Mouse (Mus musculus) kidney, postnatal 36 days (tissue): ENCODE data around the gene Smad3.

Experiments
- DNase-seq, 2 experiments: peaks; one replicate each; pipeline ENCODE4 v3.0.0; 2021 to 2022; ENCODE audit warnings: mixed read lengths in 2 of 2

Gene Smad3

DNA sequence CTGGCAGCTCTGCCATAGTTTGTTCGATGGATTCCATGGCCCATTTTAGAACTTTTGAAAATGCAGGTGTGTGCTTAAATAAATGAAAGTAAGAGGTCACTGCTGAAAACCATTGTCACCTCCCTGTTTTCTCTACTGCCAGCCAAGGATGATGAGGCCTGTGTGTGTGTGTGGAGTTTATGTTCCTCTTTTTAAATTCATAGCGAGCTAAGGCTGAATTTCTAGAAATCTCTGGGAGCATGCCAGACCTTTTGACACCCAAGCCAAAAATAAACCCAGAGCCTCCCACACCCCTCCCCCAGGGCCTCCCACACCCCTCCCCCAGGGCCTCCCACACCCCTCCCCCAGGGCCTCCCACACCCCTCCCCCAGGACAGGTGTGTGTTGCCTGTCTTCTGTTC, 139.8 kb downstream of the Smad3 start:
- DNase-seq, result no peak

DNA sequence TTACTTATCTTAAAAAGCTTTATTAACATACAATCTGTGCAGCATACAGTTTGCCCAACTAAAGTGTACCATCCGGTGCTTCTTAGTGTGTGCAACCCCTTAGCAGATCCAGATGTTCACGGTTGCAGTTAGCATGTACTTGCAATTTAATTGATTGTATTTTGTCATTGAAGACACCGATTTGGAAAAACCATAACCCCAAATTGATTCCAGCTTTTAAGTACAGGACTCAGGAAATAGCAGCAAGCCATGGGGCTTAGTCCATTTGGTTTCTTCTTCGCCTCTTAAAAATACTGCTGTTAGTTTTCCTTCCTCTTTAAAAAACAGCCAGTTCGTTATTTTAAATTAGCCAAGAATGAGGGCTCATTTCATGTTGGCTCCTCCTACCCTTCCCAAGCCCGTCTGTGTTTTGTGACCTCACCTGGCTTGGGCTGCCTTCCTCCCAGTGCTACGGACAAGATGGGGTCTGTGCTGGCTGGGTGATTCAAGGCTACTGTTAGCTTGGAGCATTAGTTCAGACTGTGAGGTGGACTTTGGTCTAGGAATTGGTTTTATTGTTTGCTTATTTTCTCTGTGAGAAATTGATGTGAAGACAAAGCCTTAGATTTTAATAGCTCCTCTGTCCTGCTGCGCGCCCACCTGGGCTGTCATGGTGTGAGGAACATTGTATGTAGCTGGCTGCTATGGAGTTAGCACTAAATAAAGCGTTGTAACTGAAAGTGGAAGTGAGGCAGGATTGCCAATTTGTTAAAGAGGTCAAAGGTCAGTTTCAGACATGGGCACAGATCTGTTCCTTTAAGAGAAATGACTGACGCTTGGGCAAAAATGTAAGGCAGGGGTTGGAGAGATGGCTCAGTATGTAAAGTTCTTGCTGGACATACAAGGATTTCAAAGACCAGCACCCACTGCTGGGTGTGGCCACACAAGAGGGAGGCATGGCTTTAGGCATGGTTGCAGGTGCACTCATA, 143.5 kb downstream of the Smad3 start:
- no peak for DNase-seq

DNA sequence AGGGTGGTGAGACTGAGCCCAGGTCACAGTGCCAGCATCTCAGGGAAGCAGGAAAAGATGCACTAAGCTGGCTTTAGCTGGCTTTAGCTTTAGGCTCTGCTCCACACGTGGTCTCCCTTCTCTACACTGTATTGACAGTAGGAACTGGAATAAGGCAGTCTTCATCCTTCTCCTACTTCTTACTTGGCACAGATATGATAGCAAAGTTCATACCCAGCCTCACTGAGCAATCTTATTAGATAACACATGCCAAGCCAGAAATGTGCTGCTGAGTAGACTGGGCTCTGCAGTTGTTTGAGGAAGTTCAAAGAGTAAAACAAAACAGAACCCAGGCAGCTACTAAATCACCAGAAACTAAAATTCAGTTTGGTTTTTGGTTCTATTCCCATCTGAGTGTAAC, 144.2 kb downstream of the Smad3 start:
- DNase-seq, result peak in 1 of 2 experiments; percentile 67

DNA sequence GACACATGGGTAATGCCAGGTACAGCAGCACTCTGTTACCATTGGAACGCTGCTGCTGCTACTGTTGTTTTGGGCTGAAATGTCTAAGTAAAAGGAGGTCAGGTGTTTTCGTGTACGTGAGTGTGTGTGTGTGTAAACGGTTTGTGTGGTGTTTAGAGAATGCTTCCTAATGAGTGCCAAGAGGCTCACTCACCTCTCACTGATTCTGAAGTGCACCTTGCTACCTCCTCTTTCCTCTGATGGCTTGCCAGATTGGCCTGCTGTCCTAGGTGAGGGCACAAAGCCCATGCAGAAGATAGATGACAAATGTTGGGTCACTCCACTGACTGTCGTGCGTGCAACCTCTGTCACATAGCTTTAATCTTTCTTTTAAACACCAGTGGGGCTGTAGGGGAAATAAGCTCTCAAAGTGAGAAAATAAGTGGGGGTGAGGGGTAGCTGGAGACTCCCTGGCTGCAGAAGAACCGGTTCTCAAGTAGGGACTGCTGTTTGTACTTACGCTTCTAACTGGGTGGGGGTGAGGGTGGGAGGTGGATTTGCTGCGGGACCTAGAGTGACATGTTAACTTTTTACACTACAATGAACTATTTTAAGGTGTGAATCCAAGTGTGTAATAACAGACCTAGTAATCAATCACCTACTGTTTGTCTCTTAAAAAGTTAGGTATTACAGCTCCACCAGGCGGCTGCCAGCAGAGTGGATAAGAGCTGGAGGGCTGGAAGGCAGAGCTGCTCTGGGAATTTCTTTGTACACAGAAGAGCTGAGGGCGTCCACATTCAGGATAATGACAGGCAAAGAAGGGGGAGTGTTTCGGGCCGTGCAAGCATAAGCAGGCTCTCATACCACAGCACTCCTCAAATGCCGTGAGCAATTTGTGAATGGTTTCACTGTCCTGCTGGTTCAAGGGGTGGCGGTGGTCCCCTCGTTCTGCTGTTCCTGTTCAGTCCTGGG, 145.0 kb downstream of the Smad3 start:
- DNase-seq, result peak; percentile 38 to 39

DNA sequence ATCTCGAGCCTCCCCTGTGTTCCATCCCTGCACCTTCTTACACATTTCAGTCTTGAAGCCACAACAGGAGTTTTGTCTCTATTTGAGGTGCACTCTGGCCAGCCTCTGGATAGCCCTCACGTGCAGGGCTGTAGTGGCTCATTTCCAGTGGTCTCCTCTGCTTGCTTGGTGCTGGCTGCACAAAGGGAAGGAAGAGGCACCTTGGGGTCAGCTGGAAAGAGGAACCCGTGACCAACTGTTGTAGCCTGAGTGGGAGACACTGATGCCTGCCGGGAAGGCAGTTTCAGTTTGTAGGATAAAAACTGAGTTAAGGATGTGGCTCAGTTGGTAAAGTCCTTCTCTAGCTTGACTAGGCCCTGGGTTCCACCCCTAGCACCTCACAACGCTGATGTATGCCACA, 145.8 kb downstream of the Smad3 start:
- peak in 1 of 2 experiments; percentile 34 for DNase-seq

DNA sequence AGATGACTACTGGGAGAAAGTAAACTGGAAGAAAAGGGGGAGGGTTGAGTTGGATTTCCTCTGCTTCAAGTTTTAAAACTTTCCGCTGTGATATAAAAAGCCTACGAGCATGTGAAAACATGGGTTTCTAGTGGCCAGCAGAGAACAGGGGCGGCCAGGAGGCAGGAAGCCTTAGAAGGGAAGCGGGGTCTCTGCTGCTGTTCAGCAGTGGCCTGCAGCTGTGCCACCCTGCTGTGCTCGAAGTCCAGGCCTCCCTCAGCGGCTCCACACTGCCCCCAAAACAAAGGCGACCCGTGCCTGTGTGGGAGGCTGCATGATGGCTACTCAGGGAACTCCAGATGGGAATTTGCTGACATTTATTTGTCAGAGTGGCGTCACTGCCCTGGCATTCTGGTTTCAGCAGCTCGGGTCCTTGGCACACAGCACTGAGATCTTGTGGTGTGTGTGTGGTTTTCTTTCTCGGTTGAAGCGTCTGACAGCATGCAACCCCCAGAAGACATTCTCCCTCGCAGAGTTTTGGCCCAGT, 146.9 kb downstream of the Smad3 start:
- peak; percentile 61 to 67 for DNase-seq

DNA sequence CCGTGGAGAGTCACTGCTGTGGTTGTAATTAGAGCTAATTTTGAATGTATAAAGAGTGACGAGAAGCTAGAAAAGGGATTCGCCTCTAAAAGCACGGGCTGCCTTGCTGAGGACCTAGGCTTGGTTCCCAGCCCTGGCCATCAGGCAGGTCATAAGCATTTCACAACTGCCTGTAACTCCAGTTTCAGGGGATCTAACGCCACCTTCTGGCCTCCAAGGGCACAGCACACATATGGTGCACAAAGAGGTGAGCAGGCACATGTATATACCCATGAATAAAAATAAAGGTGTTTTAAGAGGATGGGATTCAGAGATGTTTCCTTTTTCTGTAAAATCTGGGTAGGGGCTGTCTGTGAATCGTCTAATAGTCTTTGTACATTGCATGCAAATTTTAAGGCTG, 147.6 kb downstream of the Smad3 start:
- DNase-seq, result no peak

DNA sequence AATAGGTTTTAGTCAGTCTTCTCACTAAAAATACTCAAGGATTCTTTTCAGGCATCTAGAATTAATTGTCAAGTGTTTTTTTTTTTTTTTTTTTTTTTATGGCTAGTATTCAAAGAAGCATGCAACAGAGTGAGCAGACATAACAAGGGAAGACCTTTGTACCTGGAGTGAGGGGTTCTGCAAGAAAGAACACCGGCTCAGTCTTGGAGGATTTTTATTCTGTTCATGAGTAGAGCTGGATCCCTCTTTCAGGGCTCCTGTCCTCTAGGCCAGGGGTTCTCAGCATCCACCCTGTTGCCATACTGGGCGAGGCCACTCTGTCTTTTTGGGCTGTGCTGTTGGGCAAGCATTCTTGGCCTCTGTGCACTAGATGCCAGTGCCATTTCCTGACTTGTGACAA, 148.0 kb downstream of the Smad3 start:
- DNase-seq, result peak in 1 of 2 experiments; percentile 49

DNA sequence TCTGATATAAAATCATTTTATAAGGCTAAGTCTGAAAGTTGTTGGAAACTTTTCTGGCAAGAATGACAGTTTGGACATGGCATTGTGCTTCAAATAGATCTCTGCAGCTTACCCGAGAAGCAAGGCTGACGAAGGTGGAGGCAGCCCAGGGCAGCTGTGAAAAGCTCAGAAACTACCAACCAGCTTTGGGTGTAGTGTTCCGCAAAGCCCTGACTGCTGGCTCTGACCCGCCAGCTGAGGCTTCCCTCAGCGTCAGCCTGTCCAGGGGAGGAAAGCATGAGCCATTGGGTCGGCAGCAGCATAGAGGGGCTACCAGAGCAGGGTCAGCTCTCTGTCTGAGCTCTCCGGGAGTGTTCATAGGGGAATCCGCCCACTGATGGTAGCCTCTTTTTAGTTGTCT, 148.5 kb downstream of the Smad3 start:
- peak in 1 of 2 experiments; percentile 20 for DNase-seq

DNA sequence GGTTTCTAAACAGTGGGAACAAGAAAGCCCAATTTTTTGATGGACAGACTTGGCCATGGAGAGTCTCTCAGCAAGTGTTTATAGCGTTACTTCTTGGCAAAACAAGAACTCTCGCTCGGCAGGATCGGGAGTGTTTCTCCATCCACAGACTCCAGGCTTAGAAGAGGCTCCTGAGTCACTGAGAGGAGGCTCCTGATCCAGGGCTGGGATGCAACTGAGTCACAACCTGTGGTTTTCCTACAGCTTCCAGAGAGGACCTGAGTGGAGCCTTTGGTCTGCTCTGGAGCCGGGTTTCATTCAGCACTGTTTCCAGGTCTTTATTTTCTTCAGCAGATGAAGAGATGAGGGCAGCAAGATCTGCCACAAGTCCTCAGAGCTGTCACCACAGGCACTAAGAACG, 149.8 kb downstream of the Smad3 start:
- no peak for DNase-seq

DNA sequence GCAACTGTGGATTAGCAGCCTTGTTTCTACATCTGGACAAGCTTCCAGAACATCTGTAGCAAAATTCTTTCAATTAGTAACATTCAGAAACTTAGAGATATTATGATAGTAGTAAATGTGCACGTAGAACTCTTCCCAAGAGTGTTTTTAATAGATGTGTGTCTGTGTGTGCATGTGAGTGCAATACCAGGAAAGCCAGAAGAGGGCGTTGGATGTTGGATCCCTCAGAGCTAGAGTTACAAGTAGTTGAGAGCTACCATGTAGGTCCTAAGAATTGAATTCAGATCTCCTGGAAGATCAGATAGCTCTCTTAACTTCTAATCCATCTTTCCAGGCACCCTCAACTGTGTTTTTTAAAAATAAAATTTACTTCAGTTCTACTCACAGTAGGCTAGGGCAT, 151.2 kb downstream of the Smad3 start:
- DNase-seq, result peak in 1 of 2 experiments; percentile 32

DNA sequence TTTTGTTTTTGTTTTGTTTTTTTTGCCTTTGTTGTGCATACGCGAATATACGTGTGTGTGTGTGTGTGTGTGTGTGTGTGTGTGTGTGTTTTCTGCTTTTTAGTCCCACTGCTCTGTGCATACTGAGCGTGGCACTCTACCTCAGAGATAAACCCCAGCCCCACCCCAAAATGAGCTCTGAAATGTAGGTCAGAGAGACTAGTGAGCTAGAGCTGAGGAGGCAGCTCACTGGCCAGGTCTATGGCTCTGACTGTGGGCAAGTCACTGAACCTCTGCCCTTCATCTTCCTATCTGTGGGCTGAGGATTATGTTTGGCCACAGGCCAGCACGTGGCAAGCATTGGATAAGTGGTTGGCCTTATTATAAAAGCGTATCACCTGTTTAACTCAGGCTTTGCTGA, 153.9 kb downstream of the Smad3 start:
- DNase-seq, result peak; percentile 41 to 62

DNA sequence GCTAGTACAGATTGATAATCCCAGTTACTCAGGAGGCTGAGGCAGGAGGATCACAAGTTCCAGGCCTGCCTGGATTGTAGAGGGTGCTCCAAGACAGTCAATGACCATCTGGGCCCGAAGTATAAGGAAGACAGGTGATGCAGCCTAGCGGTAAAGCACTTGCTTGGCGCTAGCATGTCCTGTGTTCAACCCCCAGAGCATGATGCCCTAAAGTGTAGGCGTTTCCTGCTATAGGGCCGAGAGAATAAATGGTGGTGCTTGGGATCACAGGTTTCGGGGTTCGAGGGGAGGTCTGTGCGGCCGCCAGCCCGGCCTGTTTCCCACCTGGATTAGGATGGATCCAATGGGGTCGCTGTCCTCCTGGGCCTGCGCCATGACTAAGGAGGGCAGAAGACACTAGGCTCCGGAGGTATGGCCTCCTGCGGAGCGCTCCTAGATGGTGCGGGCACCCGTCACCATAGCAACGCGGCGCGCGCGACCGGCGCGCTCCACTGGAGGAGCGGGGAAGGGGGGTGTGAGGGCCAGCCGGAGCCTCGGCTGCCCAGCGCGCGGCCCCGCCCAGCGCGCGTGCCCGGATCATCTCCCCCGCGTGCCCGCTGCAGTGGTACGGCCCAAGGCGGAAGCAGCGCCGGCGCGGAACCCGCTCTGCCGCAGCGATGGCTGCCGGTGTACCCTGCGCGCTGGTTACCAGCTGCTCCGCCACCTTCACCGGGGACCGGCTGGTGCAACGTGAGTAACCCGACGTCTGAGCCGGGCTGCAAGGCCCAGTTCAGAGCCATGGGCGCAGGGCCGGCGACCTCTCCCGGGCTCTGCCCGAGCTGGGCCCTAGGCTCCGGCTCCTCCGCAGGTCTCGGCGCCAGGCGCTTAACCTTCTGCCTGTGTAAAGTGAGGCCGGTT, 155.5 kb downstream of the Smad3 start, which contains the start of the genes Iqch and Aagab:
Iqch (minus strand) TSS at position 451 of the 897 bp plus-strand sequence.
Aagab (plus strand) TSS at position 618 of the 897 bp plus-strand sequence.
- DNase-seq, result peak; percentile 96 to 98
